Comparison of ENCODE assay signal across 10 mouse cellular contexts in genomic region chr1:126929666-126930065, GRCm38 (mm10).
DNase-seq lines count a peak whose midpoint lies in the region; ATAC-seq and TF ChIP-seq lines count a peak whose summit lies in the region.
"Had no signal": no experiment of that assay in that cellular context is flagged by ENCODE, and none has a peak within 500 bp of the region (broad histone marks: within the 10 kb centered on the region; RNA-seq: fewer than 3 reads in every experiment).

No protein-coding gene starts in this region.

- H3K36me3 ChIP-seq in kidney, adult 2 months (ENCODE audit: control insufficient read depth, insufficient read depth, low read length): no peaks in the 10 kb centered on the region
- no peaks in the 10 kb centered on the region for H3K36me3 ChIP-seq in kidney, embryonic 15.5 days
- H3K36me3 ChIP-seq in stomach, postnatal 0 days (ENCODE audit: control insufficient read depth, insufficient read depth, low read length): no peaks in the 10 kb centered on the region
- H3K36me3 ChIP-seq: stomach, embryonic 15.5 days had no signal

- H3K9ac ChIP-seq in kidney, embryonic 15.5 days: no peak overlapping the region
- H3K9ac ChIP-seq in stomach, postnatal 0 days (ENCODE audit: low read length): no peak overlapping the region
- H3K9ac ChIP-seq: stomach, embryonic 15.5 days had no signal

- H3K4me1 ChIP-seq in kidney, adult 2 months (ENCODE audit: control insufficient read depth, insufficient read depth, low read length): no peaks in the 10 kb centered on the region
- 0 out of 2 replicates have a peak, but pooled peaks cover 3% of the 10 kb centered on the region for H3K4me1 ChIP-seq in kidney, embryonic 15.5 days
- no peaks in the 10 kb centered on the region for H3K4me1 ChIP-seq in stomach, postnatal 0 days (replicated peaks; ENCODE audit: control insufficient read depth, insufficient read depth)
- H3K4me1 ChIP-seq: stomach, embryonic 15.5 days had no signal

- no peak overlapping the region for H3K27ac ChIP-seq in kidney, adult 2 months (ENCODE audit: insufficient read depth, low read depth, low read length)
- H3K27ac ChIP-seq in kidney, embryonic 15.5 days: no peak overlapping the region
- H3K27ac ChIP-seq in stomach, postnatal 0 days (replicated peaks): no peak overlapping the region
- H3K27ac ChIP-seq: macrophage; stomach, embryonic 15.5 days had no signal

- no peaks in the 10 kb centered on the region for H3K27me3 ChIP-seq in kidney, adult 2 months (replicated peaks; ENCODE audit: control insufficient read depth, insufficient read depth, low read length)
- H3K27me3 ChIP-seq in kidney, embryonic 15.5 days: no peaks in the 10 kb centered on the region
- no peaks in the 10 kb centered on the region for H3K27me3 ChIP-seq in stomach, postnatal 0 days (ENCODE audit: control insufficient read depth, insufficient read depth, low read length)
- H3K27me3 ChIP-seq: stomach, embryonic 15.5 days had no signal

- no peaks in the 10 kb centered on the region for H3K9me3 ChIP-seq in kidney, embryonic 15.5 days (replicated peaks)
- H3K9me3 ChIP-seq in stomach, postnatal 0 days (ENCODE audit: control insufficient read depth, low read length): no peaks in the 10 kb centered on the region
- H3K9me3 ChIP-seq: stomach, embryonic 15.5 days had no signal

- no peak overlapping the region for H3K4me2 ChIP-seq in kidney, embryonic 15.5 days
- H3K4me2 ChIP-seq in stomach, postnatal 0 days (replicated peaks; ENCODE audit: low read depth): no peak overlapping the region
- H3K4me2 ChIP-seq: stomach, embryonic 15.5 days had no signal

- WGBS in kidney, adult 2 months: 71% methylated on average over 4 of the region's 4 CpGs
- WGBS in kidney, embryonic 15.5 days: 59% methylated on average over 4 of the region's 4 CpGs
- WGBS in stomach, postnatal 0 days: 74% methylated on average over 4 of the region's 4 CpGs

- no peak for TF ChIP-seq POLR2A in kidney, adult 2 months (IDR thresholded peaks at IDR 0.05; ENCODE audit: low read depth, low read length)

- ATAC-seq in CD4-positive, CD25-positive, alpha-beta regulatory T cell, adult 4 months: no peak
- no peak for ATAC-seq in kidney, embryonic 15.5 days (replicated peaks; ENCODE audit: low FRiP score)
- ATAC-seq in stomach, postnatal 0 days (ENCODE audit: low FRiP score, low TSS enrichment): no peak

- TF ChIP-seq EP300 in stomach, postnatal 0 days (optimal IDR thresholded peaks at IDR 0.05): no peak

- peak; percentile 27 for DNase-seq in CD4-positive, CD25-positive, alpha-beta regulatory T cell, adult 2 months (ENCODE audit: low read depth, low spot score)
- peak; percentile 43 for DNase-seq in kidney, adult 2 months
- peak; percentile 47 for DNase-seq in 3T3-L1 (ENCODE audit: low read depth, low spot score)
- peak; percentile 41 for DNase-seq in heart, postnatal 4 days
- DNase-seq in stomach, postnatal 0 days (ENCODE audit: low spot score): no peak
- no peak for DNase-seq in gastrocnemius, postnatal 10 days

- TF ChIP-seq CTCF in kidney, adult 2 months (conservative IDR thresholded peaks at IDR 0.05; ENCODE audit: insufficient read depth, insufficient read length, low read depth, low read length): no peak
- peak; percentile 75 for TF ChIP-seq CTCF in stomach, postnatal 0 days (IDR thresholded peaks at IDR 0.05; ENCODE audit: low read depth)

- no peak overlapping the region for H3K4me3 ChIP-seq in kidney, adult 2 months (ENCODE audit: insufficient read depth, low read depth, low read length)
- no peak overlapping the region for H3K4me3 ChIP-seq in kidney, embryonic 15.5 days (replicated peaks)
- no peak overlapping the region for H3K4me3 ChIP-seq in stomach, postnatal 0 days (ENCODE audit: low read depth, low read length)
- H3K4me3 ChIP-seq: stomach, embryonic 15.5 days had no signal

Comparison
In these comparisons a context has a peak if more than half of its experiments do, and no peak if none do; other contexts are left out.
1. DNase-seq: peak in CD4-positive, CD25-positive, alpha-beta regulatory T cell, adult 2 months (single experiment), kidney, adult 2 months (single experiment), 3T3-L1 (single experiment) and heart, postnatal 4 days (single experiment); none in stomach, postnatal 0 days (single experiment) and gastrocnemius, postnatal 10 days (single experiment).